Mouse (Mus musculus) frontal cortex, postnatal 10 days (tissue): ENCODE results near the gene Ubl3.

Source experiments
- DNase-seq, 2 experiments: peaks; one replicate each; pipeline ENCODE4 v3.0.0; 2022; ENCODE audit warnings: low spot score in 2 of 2, mixed read lengths in 1 of 2

The Ubl3 gene

GRCm38 (mm10) chr5:148526631-148527030 is 26.0 kb downstream of the Ubl3 start:
- DNase-seq = no peak

GRCm38 (mm10) chr5:148523202-148523971 is 29.2 kb downstream of the Ubl3 start:
- no peak for DNase-seq

- DNase-seq = no peak
These were observed 30.2 kb downstream of the Ubl3 start for GRCm38 (mm10) chr5:148522378-148522777.

- no peak for DNase-seq
These were observed 35.1 kb downstream of the Ubl3 start for GRCm38 (mm10) chr5:148517445-148517844.

DNA sequence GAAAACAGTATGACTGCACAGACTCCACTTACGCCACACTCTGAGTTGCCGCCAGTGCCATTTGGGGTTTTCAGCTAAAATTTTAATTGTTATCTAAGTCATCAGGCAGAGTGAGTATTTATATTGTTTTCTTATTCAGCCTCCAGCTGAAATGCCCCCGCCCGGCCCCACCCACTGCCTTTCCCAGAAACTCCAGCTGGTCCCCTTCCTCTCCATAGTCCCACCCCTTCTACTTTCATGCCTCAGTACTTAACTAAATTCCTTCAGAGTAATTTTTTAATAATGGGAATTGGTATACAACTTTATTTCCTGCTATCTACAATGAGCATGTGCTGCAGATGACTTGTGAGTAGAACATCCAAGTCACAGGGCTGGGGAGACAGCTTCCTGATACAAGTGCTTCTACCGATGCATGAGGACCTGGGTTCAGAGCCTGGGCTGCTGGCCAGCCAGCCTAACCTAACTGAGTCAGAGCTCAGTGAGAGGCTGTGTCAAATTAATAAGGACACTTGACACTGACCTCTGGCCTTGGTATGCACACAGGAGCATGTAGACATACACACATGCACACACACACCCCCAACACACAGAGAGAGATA is 40.4 kb downstream of the Ubl3 start:
- no peak for DNase-seq

- no peak for DNase-seq
These were observed 42.3 kb downstream of the Ubl3 start for GRCm38 (mm10) chr5:148510265-148510664.

GRCm38 (mm10) chr5:148509731-148510130 is 42.9 kb downstream of the Ubl3 start:
- no peak for DNase-seq

DNA sequence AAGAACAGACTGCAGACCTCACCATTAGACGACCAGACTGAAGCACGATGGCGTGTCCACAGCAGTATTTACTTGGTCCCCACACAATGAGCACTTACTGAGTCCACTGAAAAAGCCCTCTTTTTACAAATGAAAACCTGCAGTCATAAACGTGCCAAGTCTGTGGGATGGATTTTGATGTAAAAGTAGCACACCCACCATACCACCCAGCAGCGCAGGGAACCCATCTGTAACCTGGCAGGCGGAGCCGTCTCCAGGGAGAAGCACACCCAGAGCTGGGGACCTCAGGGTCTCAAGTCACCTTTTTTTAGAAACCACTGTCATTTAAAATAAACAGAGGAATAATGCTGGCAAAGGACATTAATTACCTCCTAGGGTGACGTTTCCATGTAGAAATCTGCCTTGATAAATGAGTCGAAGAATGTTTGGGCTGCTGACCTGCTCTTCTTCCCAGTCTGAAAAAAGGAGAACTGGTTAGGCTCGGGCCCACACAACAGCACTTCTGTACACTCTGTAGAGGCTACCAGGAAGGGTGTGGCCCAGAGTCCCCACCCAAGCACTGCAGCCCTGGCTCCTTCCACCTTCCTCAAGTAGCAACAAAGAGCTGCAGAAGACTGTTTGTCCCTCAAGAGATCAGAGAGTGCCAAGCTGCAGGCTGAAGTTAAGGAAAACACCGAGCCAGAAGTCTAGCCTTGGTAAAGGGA is 43.5 kb downstream of the Ubl3 start:
- no peak for DNase-seq

- DNase-seq = no peak
These were observed 47.2 kb downstream of the Ubl3 start for GRCm38 (mm10) chr5:148505381-148505780.

GRCm38 (mm10) chr5:148502237-148502636 is 50.4 kb downstream of the Ubl3 start:
- no peak for DNase-seq

DNA sequence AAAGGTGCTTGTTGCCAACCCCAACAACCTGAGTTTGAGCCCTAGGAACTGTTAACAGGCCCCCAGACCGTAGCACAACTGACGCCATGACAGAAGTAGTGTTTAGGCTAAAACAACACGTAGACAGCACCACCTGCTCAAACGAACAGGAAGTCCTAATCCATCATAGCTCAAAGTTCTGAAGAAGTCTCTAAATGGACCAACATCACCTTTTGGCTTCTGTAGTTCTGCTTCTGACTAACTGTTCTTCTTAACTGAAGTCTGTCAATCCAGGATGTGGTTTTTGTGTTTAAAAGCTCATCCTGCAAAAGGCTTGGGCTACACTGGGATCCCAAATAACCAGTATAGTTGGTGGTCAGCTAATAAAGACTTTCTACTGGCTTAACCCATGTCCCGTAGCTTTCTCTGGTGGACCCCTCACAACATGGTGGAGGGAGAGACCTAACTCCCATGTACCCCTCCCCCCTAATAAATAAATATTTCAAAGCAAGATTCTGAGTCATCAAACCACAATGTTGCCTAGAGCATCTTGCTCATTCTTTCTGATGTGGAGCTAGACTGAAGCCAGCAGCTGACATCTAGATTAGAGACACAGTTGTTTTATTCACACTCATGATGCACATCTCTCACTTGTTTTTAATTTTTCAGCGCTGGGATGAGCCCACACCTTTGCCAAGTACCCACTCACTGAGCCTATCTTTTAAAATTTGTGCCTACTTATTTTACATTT is 51.2 kb downstream of the Ubl3 start:
- DNase-seq = no peak

GRCm38 (mm10) chr5:148500516-148500915 is 52.1 kb downstream of the Ubl3 start:
- no peak for DNase-seq

GRCm38 (mm10) chr5:148499616-148500015 is 53.0 kb downstream of the Ubl3 start:
- no peak for DNase-seq

- DNase-seq = no peak
These were observed 56.6 kb downstream of the Ubl3 start for GRCm38 (mm10) chr5:148495991-148496390.

- no peak for DNase-seq
These were observed 57.4 kb downstream of the Ubl3 start for GRCm38 (mm10) chr5:148495173-148495572.

DNA sequence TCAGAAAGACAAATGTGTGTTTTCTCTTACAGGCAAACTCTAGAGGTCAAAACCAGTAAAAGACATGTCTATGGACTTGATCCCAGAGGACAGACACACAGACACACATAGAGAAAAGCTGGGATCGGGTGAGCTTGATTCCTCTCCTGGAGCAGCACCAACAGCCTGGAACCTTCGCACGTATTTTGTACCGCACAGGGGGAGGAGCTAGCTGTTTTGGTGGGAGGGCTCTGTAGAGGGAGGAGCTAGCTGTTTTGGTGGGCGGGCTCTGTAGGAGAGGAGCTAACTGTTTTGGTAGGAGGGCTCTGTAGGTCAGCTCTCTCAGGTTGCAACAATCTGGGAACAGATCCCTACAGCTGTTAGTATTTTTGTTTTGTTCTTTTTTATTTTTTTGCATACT is 58.3 kb downstream of the Ubl3 start:
- no peak for DNase-seq

DNA sequence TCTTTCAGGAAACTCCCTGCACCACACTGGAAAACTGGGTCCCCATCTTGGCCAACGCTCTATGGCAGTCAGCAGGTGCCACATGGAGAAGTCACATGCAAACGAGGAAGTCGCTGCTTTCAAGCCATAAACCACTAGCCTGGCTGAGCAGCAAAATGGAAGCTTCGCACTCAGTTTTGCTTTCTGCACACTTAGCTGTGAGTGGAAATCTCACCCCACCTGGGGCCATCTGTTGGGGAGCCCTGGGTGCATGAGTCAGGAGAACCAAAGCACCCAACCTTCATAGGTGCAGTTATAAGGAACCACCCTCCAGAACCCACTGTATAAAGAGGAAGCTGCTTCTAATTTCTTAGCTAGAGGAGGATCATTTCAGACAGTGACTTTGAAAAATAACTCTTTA is 59.6 kb downstream of the Ubl3 start:
- DNase-seq = no peak

DNA sequence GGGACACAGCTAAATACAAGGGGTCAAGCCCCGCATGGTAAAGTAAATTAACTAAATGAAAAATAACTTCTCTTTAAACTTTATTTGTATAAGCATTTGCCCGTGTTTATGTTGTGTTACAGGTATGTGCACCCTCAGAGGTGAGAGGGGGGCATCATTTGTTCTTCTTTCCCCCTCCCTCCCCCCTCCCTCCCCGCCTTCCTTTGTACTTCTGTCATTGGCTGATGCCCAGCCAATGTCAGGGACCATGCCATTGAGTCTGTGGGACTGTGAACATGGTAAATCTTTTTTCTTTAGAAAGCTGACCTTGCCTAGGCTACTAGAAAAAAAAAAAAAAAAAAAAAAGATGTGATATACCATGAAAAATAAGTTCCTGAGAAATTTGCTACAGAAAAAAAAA is 62.2 kb downstream of the Ubl3 start:
- no peak for DNase-seq

GRCm38 (mm10) chr5:148489724-148490193 is 62.8 kb downstream of the Ubl3 start:
- DNase-seq = peak; percentile 33 to 52

DNA sequence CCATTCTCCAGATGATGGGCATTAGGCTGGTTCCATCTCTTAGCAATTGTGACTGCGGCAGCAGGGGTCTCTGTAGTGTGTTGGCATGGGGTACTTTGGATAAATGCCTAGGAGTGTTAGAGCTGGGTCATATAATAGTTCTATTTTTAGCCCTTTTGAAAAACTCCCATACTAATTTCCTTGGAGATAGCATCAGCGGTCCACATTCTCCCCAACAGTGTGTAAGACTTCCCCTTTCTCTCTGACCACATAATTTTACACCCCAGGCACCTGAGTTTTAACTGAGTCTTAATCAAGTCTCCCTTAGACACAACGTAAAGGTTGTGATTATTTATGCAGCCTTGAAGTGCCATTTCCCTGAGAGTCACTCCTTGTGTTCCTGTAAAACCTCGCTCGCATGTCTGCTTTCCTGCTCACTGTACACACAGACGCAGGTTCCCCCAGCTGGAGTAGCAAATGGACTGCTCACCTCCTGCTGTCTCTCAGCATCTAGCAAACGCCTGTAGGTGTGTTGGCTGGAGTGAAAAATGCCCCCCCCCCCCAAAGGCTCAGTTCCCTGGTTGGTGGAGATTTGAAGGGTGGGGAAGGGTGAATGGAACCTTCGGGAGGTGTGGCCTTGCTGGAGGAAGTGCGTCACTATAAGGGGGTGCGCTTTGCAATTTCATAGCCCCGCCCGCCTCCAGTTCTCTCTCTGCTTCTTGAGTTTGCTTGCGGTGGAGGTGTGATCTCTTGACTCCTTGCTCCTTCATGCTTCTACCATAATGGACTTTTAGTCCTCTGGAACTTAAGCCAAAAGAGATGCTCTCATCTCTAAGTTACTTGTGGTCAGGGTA is 63.5 kb downstream of the Ubl3 start:
- no peak for DNase-seq

- DNase-seq = no peak
These were observed 66.4 kb downstream of the Ubl3 start for GRCm38 (mm10) chr5:148486202-148486601.
